In the genomic region with DNA sequence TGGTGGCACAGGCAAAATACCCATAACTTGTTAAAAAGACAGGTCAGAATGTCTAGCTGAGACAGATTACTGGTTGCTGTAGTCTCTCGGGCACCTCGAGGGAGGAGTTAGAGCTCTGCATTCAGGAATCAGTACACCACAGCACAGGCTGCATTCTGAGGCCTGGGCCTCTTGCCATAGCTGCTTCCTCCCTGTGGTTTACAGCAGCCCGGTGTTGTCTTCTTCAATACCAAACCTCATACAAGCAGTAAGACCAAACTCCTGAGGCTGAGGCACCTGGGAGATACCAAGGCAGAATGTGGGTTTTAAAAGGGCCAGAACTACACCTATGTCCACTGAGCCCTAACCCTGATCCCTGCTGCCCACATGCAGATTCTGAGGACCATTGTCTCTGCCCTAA, we compare ENCODE assay signal across 11 mouse cellular contexts. TPM values are rescaled to one million over a fixed set of nuclear protein-coding genes. Genes with fewer than 3 reads are reported as not detected.
DNase-seq lines count a peak whose midpoint lies in the region; ATAC-seq and TF ChIP-seq lines count a peak whose summit lies in the region.
"Had no signal": no experiment of that assay in that cellular context is flagged by ENCODE, and none has a peak within 500 bp of the region (broad histone marks: within the 10 kb centered on the region; RNA-seq: fewer than 3 reads in every experiment).

No protein-coding gene starts in this region.

- H3K9ac ChIP-seq in lung, embryonic 14.5 days: no peak overlapping the region
- 0 out of 2 replicates have a peak overlapping the region, but pooled peaks have one; percentile 97 for H3K9ac ChIP-seq in neural tube, embryonic 13.5 days

- TF ChIP-seq CTCF in cerebellum, adult 2 months (IDR thresholded peaks at IDR 0.05; ENCODE audit: borderline replicate concordance, insufficient read depth, low read depth, low read length): no peak
- no peak for TF ChIP-seq CTCF in lung, embryonic 14.5 days (IDR thresholded peaks at IDR 0.05; ENCODE audit: low read depth)

- no peak overlapping the region for H3K4me2 ChIP-seq in lung, embryonic 14.5 days
- peak overlapping the region; percentile 87; the same call in 1 of the 2 replicates for H3K4me2 ChIP-seq in neural tube, embryonic 13.5 days

- 0 out of 2 replicates have a peak overlapping the region, but pooled peaks have one; percentile 23 for H3K27ac ChIP-seq in cerebellum, adult 2 months (ENCODE audit: insufficient read depth, low read length)
- H3K27ac ChIP-seq in lung, embryonic 14.5 days (ENCODE audit: low read depth): 0 out of 2 replicates have a peak overlapping the region, but pooled peaks have one; percentile 42
- H3K27ac ChIP-seq in neural tube, embryonic 13.5 days (replicated peaks): peak overlapping the region; percentile 46; the same call in 1 of the 2 replicates

- WGBS in cerebellum, adult 2 months: 15% methylated on average over 3 of the region's 3 CpGs
- 48% methylated on average over 3 of the region's 3 CpGs for WGBS in lung, embryonic 14.5 days
- WGBS in neural tube, embryonic 13.5 days: 76% methylated on average over 3 of the region's 3 CpGs

- peaks cover 16% of the 10 kb centered on the region; the same call in 1 of the 2 replicates for H3K4me1 ChIP-seq in cerebellum, adult 2 months (ENCODE audit: control insufficient read depth, insufficient read depth, low read length)
- 0 out of 2 replicates have a peak, but pooled peaks cover 8% of the 10 kb centered on the region for H3K4me1 ChIP-seq in lung, embryonic 14.5 days (ENCODE audit: insufficient read depth)
- peaks cover 41% of the 10 kb centered on the region for H3K4me1 ChIP-seq in neural tube, embryonic 13.5 days (replicated peaks)

- peaks cover 46% of the 10 kb centered on the region for H3K36me3 ChIP-seq in lung, embryonic 14.5 days (ENCODE audit: insufficient read depth)
- peaks cover 43% of the 10 kb centered on the region for H3K36me3 ChIP-seq in neural tube, embryonic 13.5 days

- H3K4me3 ChIP-seq in cerebellum, adult 2 months (replicated peaks; ENCODE audit: insufficient read depth, low read depth, low read length): no peak overlapping the region
- H3K4me3 ChIP-seq in lung, embryonic 14.5 days (ENCODE audit: low read depth, low read length): no peak overlapping the region
- no peak overlapping the region for H3K4me3 ChIP-seq in neural tube, embryonic 13.5 days

- no peak for ATAC-seq in lung, embryonic 14.5 days (ENCODE audit: insufficient read depth)
- peak; percentile 21; the same call in 1 of the 2 replicates for ATAC-seq in granulocyte monocyte progenitor cell, adult 5-6 weeks (replicated peaks; ENCODE audit: poor library complexity, severe bottlenecking)
- no peak for ATAC-seq in neural tube, embryonic 13.5 days (ENCODE audit: low read depth)

- TF ChIP-seq POLR2A in cerebellum, adult 2 months (IDR thresholded peaks at IDR 0.05; ENCODE audit: borderline replicate concordance, insufficient read depth, low read length): no peak

- H3K9me3 ChIP-seq in lung, embryonic 14.5 days (ENCODE audit: low read depth, low read length): no peaks in the 10 kb centered on the region
- no peaks in the 10 kb centered on the region for H3K9me3 ChIP-seq in neural tube, embryonic 13.5 days
- H3K9me3 ChIP-seq: megakaryocyte, embryonic 14.5 days had no signal

- peak in 1 of 2 experiments; percentile 37 for DNase-seq in cerebellum, adult 2 months
- DNase-seq in cerebellum, postnatal 36 days: no peak
- peak; percentile 32 for DNase-seq in lung, embryonic 14.5 days
- no peak for DNase-seq in lung, adult 18-20 months
- no peak for DNase-seq in gastrocnemius, adult 18-20 months (ENCODE audit: low spot score)
- no peak for DNase-seq in layer of hippocampus, adult 9-11 months
- DNase-seq: kidney, adult 11 months had no signal

- H3K27me3 ChIP-seq in cerebellum, adult 2 months (ENCODE audit: control insufficient read depth, insufficient read depth, low read length): no peaks in the 10 kb centered on the region
- H3K27me3 ChIP-seq in lung, embryonic 14.5 days (ENCODE audit: insufficient read depth, low read length): no peaks in the 10 kb centered on the region
- H3K27me3 ChIP-seq in neural tube, embryonic 13.5 days: no peaks in the 10 kb centered on the region

RNA-seq across cellular contexts. Expression of a gene that starts 1.7 kb away (rescaled TPM):
- 67.9 and 68.5 TPM in 2 replicates for polyA plus RNA-seq in cerebellum, adult 2 months (2012; rRNA removed)
- polyA plus RNA-seq in lung, embryonic 14.5 days (2014; fragmentation: Nextera tagmentation; extraction: Ambion mirVana): 13.6 and 13.8 TPM in 2 replicates
- 0.98 TPM in 1 of 2 replicates, not detected in the other for total RNA-seq in granulocyte monocyte progenitor cell, adult 5-6 weeks (2014; fragmentation: Nextera tagmentation)
- 0.39 TPM in 1 of 2 replicates, not detected in the other for total RNA-seq in granulocyte monocyte progenitor cell, adult 5-6 weeks (2017)
- polyA plus RNA-seq in neural tube, embryonic 13.5 days (2015; fragmentation: Nextera tagmentation; extraction: Ambion mirVana): 18.2 and 19.2 TPM in 2 replicates
- 100 to 1,000 TPM; 123 to 131 TPM for total RNA-seq in gastrocnemius, adult 18-20 months (2021)

RNA-seq across cellular contexts. Expression of a gene that starts 20.0 kb away (rescaled TPM):
- 0.29 and 0.51 TPM in 2 replicates for polyA plus RNA-seq in cerebellum, adult 2 months (2012; rRNA removed)
- 0.17 and 0.30 TPM in 2 replicates for polyA plus RNA-seq in lung, embryonic 14.5 days (2014; fragmentation: Nextera tagmentation; extraction: Ambion mirVana)
- total RNA-seq in granulocyte monocyte progenitor cell, adult 5-6 weeks (2014; fragmentation: Nextera tagmentation): 0.41 TPM in 1 of 2 replicates, not detected in the other
- not detected in 2 replicates for total RNA-seq in granulocyte monocyte progenitor cell, adult 5-6 weeks (2017)
- 0.95 and 2.0 TPM in 2 replicates for polyA plus RNA-seq in neural tube, embryonic 13.5 days (2015; fragmentation: Nextera tagmentation; extraction: Ambion mirVana)
- total RNA-seq in gastrocnemius, adult 18-20 months (2021): 100 to 1,000 TPM; 121 to 228 TPM
- polyA plus RNA-seq: spleen, adult 2 months had no signal

RNA-seq across cellular contexts. Expression of a gene that starts 34.9 kb away (rescaled TPM):
- 43.9 and 46.5 TPM in 2 replicates for polyA plus RNA-seq in cerebellum, adult 2 months (2012; rRNA removed)
- 0.34 and 0.91 TPM in 2 replicates for polyA plus RNA-seq in lung, embryonic 14.5 days (2014; fragmentation: Nextera tagmentation; extraction: Ambion mirVana)
- total RNA-seq in granulocyte monocyte progenitor cell, adult 5-6 weeks (2014; fragmentation: Nextera tagmentation): not detected in 2 replicates
- total RNA-seq in granulocyte monocyte progenitor cell, adult 5-6 weeks (2017): not detected in 2 replicates
- polyA plus RNA-seq in neural tube, embryonic 13.5 days (2015; fragmentation: Nextera tagmentation; extraction: Ambion mirVana): 0.10 and 0.37 TPM in 2 replicates
- total RNA-seq in gastrocnemius, adult 18-20 months (2021): 100 to 1,000 TPM; 125 to 145 TPM

RNA-seq across cellular contexts. Expression of a gene that starts 38.5 kb away (rescaled TPM):
- polyA plus RNA-seq in cerebellum, adult 2 months (2012; rRNA removed): 130 and 145 TPM in 2 replicates
- 70.4 and 74.2 TPM in 2 replicates for polyA plus RNA-seq in lung, embryonic 14.5 days (2014; fragmentation: Nextera tagmentation; extraction: Ambion mirVana)
- total RNA-seq in granulocyte monocyte progenitor cell, adult 5-6 weeks (2014; fragmentation: Nextera tagmentation): 140 and 176 TPM in 2 replicates
- 130 and 131 TPM in 2 replicates for total RNA-seq in granulocyte monocyte progenitor cell, adult 5-6 weeks (2017)
- polyA plus RNA-seq in neural tube, embryonic 13.5 days (2015; fragmentation: Nextera tagmentation; extraction: Ambion mirVana): 56.5 and 58.6 TPM in 2 replicates
- 10 to 100 TPM; 31.7 to 37.0 TPM for total RNA-seq in gastrocnemius, adult 18-20 months (2021)

RNA-seq across cellular contexts. Expression of a gene that starts 47.3 kb away (rescaled TPM):
- 147 TPM in 2 replicates for polyA plus RNA-seq in cerebellum, adult 2 months (2012; rRNA removed)
- polyA plus RNA-seq in lung, embryonic 14.5 days (2014; fragmentation: Nextera tagmentation; extraction: Ambion mirVana): 105 and 109 TPM in 2 replicates
- total RNA-seq in granulocyte monocyte progenitor cell, adult 5-6 weeks (2014; fragmentation: Nextera tagmentation): 25.7 and 67.5 TPM in 2 replicates
- total RNA-seq in granulocyte monocyte progenitor cell, adult 5-6 weeks (2017): 44.9 and 59.5 TPM in 2 replicates
- polyA plus RNA-seq in neural tube, embryonic 13.5 days (2015; fragmentation: Nextera tagmentation; extraction: Ambion mirVana): 162 and 189 TPM in 2 replicates
- 100 to 1,000 TPM; 108 to 115 TPM for total RNA-seq in gastrocnemius, adult 18-20 months (2021)

Comparison
In these comparisons a context has a peak if more than half of its experiments do, and no peak if none do; other contexts are left out.
1. RNA of a gene that starts 34.9 kb away (polyA plus RNA-seq): 43.9 to 46.5 TPM in cerebellum, adult 2 months; 0.34 to 0.91 TPM in lung, embryonic 14.5 days and 0.10 to 0.37 TPM in neural tube, embryonic 13.5 days; every median in the first group is over 10 times any median in the second.
2. Peak in every context shown above with its lines, with median percentiles within 50 percentile points of each other: H3K27ac ChIP-seq.